Mouse (Mus musculus): ENCODE results near the gene Tfap2c. TPM values are rescaled to one million over a fixed set of nuclear protein-coding genes. Genes with fewer than 3 reads are reported as not detected.

Gene Tfap2c
- polyA plus RNA-seq, 1 experiment from 2014 or later: 0.53 TPM

GRCm38 (mm10) chr2:172544601-172545127 is 4.7 kb upstream of the Tfap2c start:
- Histone ChIP-seq H3K36me3 (ENCODE audit: insufficient read depth, low read length) (no peaks in the 10 kb centered on the region), H3K9ac (ENCODE audit: low read depth, low read length) (no peak overlapping the region), H3K9me3 (replicated peaks; ENCODE audit: low read length) (peaks cover 6% of the 10 kb centered on the region; the same call in 1 of the 2 replicates), H3K27ac (no peak overlapping the region), H3K4me3 (replicated peaks; ENCODE audit: low read depth, low read length) (no peak overlapping the region), H3K4me1 (replicated peaks; ENCODE audit: insufficient read depth, low read length) (peaks cover 9% of the 10 kb centered on the region), H3K27me3 (ENCODE audit: insufficient read depth, low read length) (peaks cover 52% of the 10 kb centered on the region), H3K4me2 (ENCODE audit: low read length) (no peak overlapping the region)
- DNase-seq (ENCODE audit: low spot score): no peak
- no peak for ATAC-seq (replicated peaks; ENCODE audit: low FRiP score, low read depth)
- 13% methylated on average over 6 of the region's 6 CpGs for WGBS
- TF ChIP-seq CTCF (IDR thresholded peaks at IDR 0.05; ENCODE audit: low read depth): no peak

DNA sequence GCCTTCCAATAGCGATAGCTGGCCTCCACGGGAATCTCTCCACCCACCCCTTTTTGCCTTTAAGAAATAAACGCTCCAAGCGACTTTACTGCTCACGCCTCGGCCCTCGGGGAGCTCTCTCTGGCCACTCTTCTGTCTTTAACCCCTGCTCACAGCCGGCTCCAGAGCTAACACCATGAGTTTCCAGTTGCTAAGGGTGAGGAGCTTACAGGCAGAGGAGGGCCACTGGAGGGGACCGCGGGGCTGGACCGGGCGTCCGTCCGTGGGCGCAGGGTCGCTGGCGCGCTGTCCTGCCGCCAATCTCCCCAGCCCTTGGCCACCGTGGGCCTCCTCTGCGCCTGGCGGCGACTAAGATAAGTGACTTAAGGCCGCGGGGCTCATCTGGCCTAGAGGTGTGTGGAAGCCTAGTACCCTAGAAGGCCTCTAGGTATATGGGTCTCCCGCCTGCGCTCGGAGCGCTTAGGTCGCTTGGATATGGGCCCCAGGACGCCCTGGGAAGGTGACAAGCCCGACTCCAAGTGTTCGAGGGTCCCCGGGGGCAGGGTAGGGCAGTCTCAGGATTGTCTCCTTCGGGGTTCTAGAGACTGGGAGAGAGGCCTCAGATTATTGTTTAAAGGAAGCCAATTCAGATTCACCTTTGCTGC is 3.7 kb upstream of the Tfap2c start:
- 5% methylated on average over 35 of the region's 35 CpGs for WGBS
- H3K27ac ChIP-seq: no peak overlapping the region
- H3K4me3 ChIP-seq (replicated peaks; ENCODE audit: low read depth, low read length): no peak overlapping the region
- no peak overlapping the region for H3K9ac ChIP-seq (ENCODE audit: low read depth, low read length)
- H3K4me2 ChIP-seq (ENCODE audit: low read length): no peak overlapping the region
- ATAC-seq (replicated peaks; ENCODE audit: low FRiP score, low read depth): no peak
- no peak for TF ChIP-seq CTCF (IDR thresholded peaks at IDR 0.05; ENCODE audit: low read depth)
- no peak for DNase-seq (ENCODE audit: low spot score)
- peaks cover 63% of the 10 kb centered on the region for H3K27me3 ChIP-seq (ENCODE audit: insufficient read depth, low read length)
- H3K4me1 ChIP-seq (replicated peaks; ENCODE audit: insufficient read depth, low read length): peaks cover 18% of the 10 kb centered on the region
- no peaks in the 10 kb centered on the region for H3K9me3 ChIP-seq (replicated peaks; ENCODE audit: low read length)
- H3K36me3 ChIP-seq (ENCODE audit: insufficient read depth, low read length): no peaks in the 10 kb centered on the region

- Histone ChIP-seq H3K4me2 (ENCODE audit: low read length) (no peak overlapping the region), H3K27ac (no peak overlapping the region), H3K36me3 (ENCODE audit: insufficient read depth, low read length) (no peaks in the 10 kb centered on the region), H3K27me3 (ENCODE audit: insufficient read depth, low read length) (peaks cover 71% of the 10 kb centered on the region), H3K9ac (ENCODE audit: low read depth, low read length) (no peak overlapping the region), H3K9me3 (replicated peaks; ENCODE audit: low read length) (no peaks in the 10 kb centered on the region), H3K4me3 (replicated peaks; ENCODE audit: low read depth, low read length) (no peak overlapping the region), H3K4me1 (replicated peaks; ENCODE audit: insufficient read depth, low read length) (peaks cover 25% of the 10 kb centered on the region)
- no peak for DNase-seq (ENCODE audit: low spot score)
- 13% methylated on average over 16 of the region's 16 CpGs for WGBS
- TF ChIP-seq CTCF (IDR thresholded peaks at IDR 0.05; ENCODE audit: low read depth): no peak
- ATAC-seq (replicated peaks; ENCODE audit: low FRiP score, low read depth): no peak
Measured at GRCm38 (mm10) chr2:172546551-172546950, 2.8 kb upstream of the Tfap2c start.

- Histone ChIP-seq H3K27ac (no peak overlapping the region), H3K27me3 (ENCODE audit: insufficient read depth, low read length) (peaks cover 76% of the 10 kb centered on the region), H3K36me3 (ENCODE audit: insufficient read depth, low read length) (no peaks in the 10 kb centered on the region), H3K4me2 (ENCODE audit: low read length) (peak overlapping the region; percentile 34; the same call in 1 of the 2 replicates), H3K9ac (ENCODE audit: low read depth, low read length) (no peak overlapping the region), H3K4me3 (replicated peaks; ENCODE audit: low read depth, low read length) (0 out of 2 replicates have a peak overlapping the region, but pooled peaks have one; percentile 9), H3K9me3 (replicated peaks; ENCODE audit: low read length) (no peaks in the 10 kb centered on the region), H3K4me1 (replicated peaks; ENCODE audit: insufficient read depth, low read length) (peaks cover 25% of the 10 kb centered on the region)
- TF ChIP-seq CTCF (IDR thresholded peaks at IDR 0.05; ENCODE audit: low read depth): peak; percentile 69
- DNase-seq (ENCODE audit: low spot score): peak; percentile 83
- WGBS: under 1% methylated on average over 21 of the region's 21 CpGs
- no peak; the same call in 1 of the 2 replicates for ATAC-seq (replicated peaks; ENCODE audit: low FRiP score, low read depth)
Measured at GRCm38 (mm10) chr2:172547116-172547515, 2.3 kb upstream of the Tfap2c start.

DNA sequence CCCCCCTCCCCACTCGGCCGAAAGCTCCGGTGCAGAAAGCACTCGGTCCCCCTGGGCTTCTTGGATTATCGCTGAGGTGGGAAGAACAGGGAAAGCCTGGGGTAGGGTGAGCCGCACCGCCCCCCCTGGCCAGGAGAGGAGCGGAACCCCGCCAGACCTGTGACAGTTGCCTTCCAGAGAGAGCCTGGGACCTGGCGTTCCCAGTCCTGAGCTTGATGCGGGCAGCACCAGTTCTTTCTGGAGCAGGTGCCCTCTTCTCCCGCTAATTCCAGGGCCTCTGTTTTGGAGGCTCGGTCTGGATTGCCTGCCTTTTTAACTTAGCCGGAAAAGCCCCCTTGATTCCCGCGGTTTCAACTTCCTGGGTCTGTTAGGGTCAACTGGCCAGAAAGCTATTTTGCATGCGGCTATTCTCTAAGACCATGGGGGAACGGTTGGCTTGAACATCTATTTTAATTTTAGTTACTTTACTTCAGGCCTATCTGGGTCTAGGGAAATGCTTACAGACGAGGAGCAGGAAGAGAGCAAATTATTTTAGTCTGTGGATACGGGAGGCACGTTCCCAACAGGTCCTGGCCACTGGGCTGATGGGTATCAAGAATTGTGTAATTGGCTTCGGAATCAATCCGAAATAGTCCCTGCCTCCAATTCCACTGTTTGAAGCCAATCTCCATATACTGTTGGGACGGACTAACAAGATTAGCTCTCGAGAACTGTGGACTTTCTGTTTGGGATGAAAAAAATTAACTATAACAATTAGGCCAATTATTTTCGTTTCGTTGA is 1.4 kb upstream of the Tfap2c start:
- Histone ChIP-seq H3K27ac (no peak overlapping the region), H3K27me3 (ENCODE audit: insufficient read depth, low read length) (peaks cover 84% of the 10 kb centered on the region), H3K9me3 (replicated peaks; ENCODE audit: low read length) (no peaks in the 10 kb centered on the region), H3K4me3 (replicated peaks; ENCODE audit: low read depth, low read length) (no peak overlapping the region), H3K4me1 (replicated peaks; ENCODE audit: insufficient read depth, low read length) (peaks cover 25% of the 10 kb centered on the region), H3K36me3 (ENCODE audit: insufficient read depth, low read length) (no peaks in the 10 kb centered on the region), H3K4me2 (ENCODE audit: low read length) (peak overlapping the region; percentile 34; the same call in 1 of the 2 replicates), H3K9ac (ENCODE audit: low read depth, low read length) (no peak overlapping the region)
- DNase-seq (ENCODE audit: low spot score) (no peak), ATAC-seq (replicated peaks; ENCODE audit: low FRiP score, low read depth) (no peak)
- WGBS: 5% methylated on average over 27 of the region's 27 CpGs
- TF ChIP-seq CTCF (IDR thresholded peaks at IDR 0.05; ENCODE audit: low read depth): no peak

DNA sequence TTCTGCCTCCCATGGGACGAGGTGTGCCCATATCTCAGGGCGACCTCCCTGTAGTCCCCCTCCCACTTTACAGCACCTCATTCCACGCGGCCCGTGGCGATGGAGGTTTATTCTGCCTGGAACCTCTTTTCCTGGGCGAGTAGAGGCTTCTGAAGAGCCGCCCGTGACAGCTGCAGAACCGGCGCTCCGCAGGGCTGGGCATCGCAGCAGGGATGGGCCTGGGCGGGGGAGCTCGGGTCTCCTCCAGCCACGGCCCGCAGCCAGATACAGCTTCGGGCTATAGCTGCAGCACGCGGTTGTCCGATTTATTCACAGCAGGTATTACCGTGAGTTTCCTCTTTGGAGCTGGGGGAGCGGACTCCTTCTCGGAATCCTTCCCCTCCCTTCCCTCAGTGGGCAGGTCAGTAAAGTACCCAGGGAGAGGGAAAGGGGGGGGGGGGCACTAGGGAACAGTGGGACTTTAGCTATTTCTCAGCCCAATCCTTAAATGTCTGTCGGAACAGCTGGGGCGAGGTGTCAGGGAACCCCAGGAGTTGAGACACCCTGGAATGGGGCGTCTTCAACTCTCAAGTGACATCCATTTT is 629 bp upstream of the Tfap2c start:
- TF ChIP-seq CTCF (IDR thresholded peaks at IDR 0.05; ENCODE audit: low read depth): no peak
- H3K27ac ChIP-seq: no peak overlapping the region
- H3K36me3 ChIP-seq (ENCODE audit: insufficient read depth, low read length): no peaks in the 10 kb centered on the region
- under 1% methylated on average over 27 of the region's 27 CpGs for WGBS
- peaks cover 92% of the 10 kb centered on the region for H3K27me3 ChIP-seq (ENCODE audit: insufficient read depth, low read length)
- no peaks in the 10 kb centered on the region for H3K9me3 ChIP-seq (replicated peaks; ENCODE audit: low read length)
- peaks cover 25% of the 10 kb centered on the region for H3K4me1 ChIP-seq (replicated peaks; ENCODE audit: insufficient read depth, low read length)
- H3K4me3 ChIP-seq (replicated peaks; ENCODE audit: low read depth, low read length): peak overlapping the region; percentile 27; the same call in 1 of the 2 replicates
- no peak for ATAC-seq (replicated peaks; ENCODE audit: low FRiP score, low read depth)
- DNase-seq (ENCODE audit: low spot score): no peak
- H3K9ac ChIP-seq (ENCODE audit: low read depth, low read length): no peak overlapping the region
- H3K4me2 ChIP-seq (ENCODE audit: low read length): no peak overlapping the region

Data from kidney, postnatal 0 days (tissue).